Mouse (Mus musculus) myocyte (in vitro differentiated cells): ENCODE results near the gene Wnt3. TPM values are rescaled to one million over a fixed set of nuclear protein-coding genes. Genes with fewer than 3 reads are reported as not detected.
"Not testable (repeated sequence)": the region's sequence is repeated elsewhere in the genome, so short reads cannot be mapped to it uniquely, and the experiment has no call there.

Experiments
- H3K27me3 ChIP-seq: one replicate; pipeline ENCODE4 v1.6.1; 2011; ENCODE audit not compliant: control insufficient read depth, insufficient read depth, insufficient read length
- H3K36me3 ChIP-seq: one replicate; pipeline ENCODE4 v1.6.1; 2011; ENCODE audit not compliant: control insufficient read depth, insufficient read depth
- H3K4me2 ChIP-seq: one replicate; pipeline ENCODE4 v1.6.1; 2011; ENCODE audit warnings: low read depth, control low read depth
- H3K4me3 ChIP-seq: one replicate; pipeline ENCODE4 v1.5.1; 2011; ENCODE audit warnings: mild to moderate bottlenecking, control low read depth, moderate library complexity
- H3K79me2 ChIP-seq: one replicate; pipeline ENCODE4 v1.6.1; 2011; ENCODE audit not compliant: control insufficient read depth, insufficient read depth
- H3ac ChIP-seq: one replicate; pipeline ENCODE4 v1.6.1; 2011; ENCODE audit not compliant: control insufficient read depth, insufficient read length
- CEBPB ChIP-seq: IDR thresholded peaks from 2 replicates; pipeline ENCODE4 v1.6.1; 2011; ENCODE audit warnings: mild to moderate bottlenecking, moderate library complexity; ENCODE audit not compliant: poor library complexity, insufficient read depth, severe bottlenecking
- E2F4 ChIP-seq: IDR thresholded peaks from one replicate; pipeline ENCODE4 v1.6.1; 2011; ENCODE audit warnings: mild to moderate bottlenecking, control low read depth, moderate library complexity; ENCODE audit not compliant: insufficient read depth
- MAX ChIP-seq: IDR thresholded peaks from one replicate; pipeline ENCODE4 v1.6.1; 2011; ENCODE audit warnings: low read depth, mild to moderate bottlenecking, control low read depth
- MYOD1 ChIP-seq, 3 experiments: IDR thresholded peaks; one replicate each; pipeline ENCODE4 v1.6.1; 2011; ENCODE audit warnings: control low read depth in 2 of 3, low read depth in 2 of 3, mild to moderate bottlenecking in 2 of 3, moderate library complexity in 1 of 3; ENCODE audit not compliant: insufficient read length in 2 of 3, control insufficient read depth in 1 of 3
- MYOG ChIP-seq, 3 experiments: IDR thresholded peaks; one replicate each; pipeline ENCODE4 v1.6.1; 2011; ENCODE audit warnings: control low read depth in 2 of 3, low read depth in 2 of 3, mild to moderate bottlenecking in 2 of 3; ENCODE audit not compliant: insufficient read length in 2 of 3, control insufficient read depth in 1 of 3, insufficient read depth in 1 of 3
- POLR2A ChIP-seq: IDR thresholded peaks from one replicate; pipeline ENCODE4 v1.6.1; 2011; ENCODE audit warnings: low read depth, mild to moderate bottlenecking, control low read depth, moderate library complexity; ENCODE audit not compliant: insufficient read length
- POLR2AphosphoS2 ChIP-seq: IDR thresholded peaks from one replicate; pipeline ENCODE4 v1.6.1; 2011; ENCODE audit warnings: low read depth, control low read depth; ENCODE audit not compliant: insufficient read length
- REST ChIP-seq: IDR thresholded peaks from one replicate; pipeline ENCODE4 v1.6.1; 2011; ENCODE audit warnings: mild to moderate bottlenecking, control low read depth, moderate library complexity; ENCODE audit not compliant: insufficient read depth, insufficient read length
- SRF ChIP-seq: IDR thresholded peaks from one replicate; pipeline ENCODE4 v1.6.1; 2011; ENCODE audit warnings: low read depth; ENCODE audit not compliant: control insufficient read depth, insufficient read length
- TCF12 ChIP-seq: IDR thresholded peaks from one replicate; pipeline ENCODE4 v1.6.1; 2011; ENCODE audit warnings: mild to moderate bottlenecking, control low read depth; ENCODE audit not compliant: poor library complexity, insufficient read depth, severe bottlenecking
- TCF3 ChIP-seq: IDR thresholded peaks from one replicate; pipeline ENCODE4 v1.6.1; 2011; ENCODE audit warnings: low read depth, control low read depth; ENCODE audit not compliant: insufficient read length
- USF1 ChIP-seq: IDR thresholded peaks from one replicate; pipeline ENCODE4 v1.6.1; 2011; ENCODE audit warnings: low read depth, mild to moderate bottlenecking, control low read depth, moderate library complexity
- polyA plus RNA-seq: library from polyadenylated mRNA; unstranded; fragments of >200 nt; fragmentation: generic; extraction: Trizol; gene quantifications from one replicate; pipeline ENCODE4 v1.2.1, GENCODE M21; 2012; ENCODE audit warnings: missing spikeins

The Wnt3 gene
- polyA plus RNA-seq, 1 experiment, result 0.04 TPM

GRCm38 (mm10) chr11:103749306-103750089 is 24.5 kb upstream of the Wnt3 start, which contains the start of gene Wnt9b:
TSS of gene Wnt9b (minus strand) at chr11:103749821.
- Histone ChIP-seq H3K4me2 (no peak within 1 kb of the TSS), H3ac (no peak within 1 kb of the TSS), H3K27me3 (peaks cover 73% of the 10 kb centered on the region), H3K79me2 (no peaks in the 10 kb centered on the region), H3K36me3 (no peaks in the 10 kb centered on the region), H3K4me3 (no peak within 1 kb of the TSS)
- no peak for TF ChIP-seq MYOG (IDR thresholded peaks at IDR 0.05; ENCODE audit: control insufficient read depth in 1 of 3, insufficient read depth in 1 of 3, insufficient read length in 2 of 3, low read depth in 2 of 3)
- TF ChIP-seq SRF, result no peak
- no peak for TF ChIP-seq MYOD1 (IDR thresholded peaks at IDR 0.05; ENCODE audit: control insufficient read depth in 1 of 3, insufficient read length in 2 of 3, low read depth in 2 of 3)
- TF ChIP-seq REST, result no peak
- no peak for TF ChIP-seq POLR2A
- TF ChIP-seq USF1, result no peak
- TF ChIP-seq E2F4, result no peak
- TF ChIP-seq POLR2AphosphoS2, result no peak
- TF ChIP-seq TCF3, result no peak
- no peak for TF ChIP-seq TCF12
- no peak for TF ChIP-seq CEBPB
- TF ChIP-seq MAX, result no peak

- H3K4me2 ChIP-seq, result no peak overlapping the region
- H3K79me2 ChIP-seq, result no peaks in the 10 kb centered on the region
- H3K36me3 ChIP-seq, result no peaks in the 10 kb centered on the region
- peaks cover 73% of the 10 kb centered on the region for H3K27me3 ChIP-seq
- H3K4me3 ChIP-seq, result no peak overlapping the region
- TF ChIP-seq SRF, result no peak
- no peak for TF ChIP-seq POLR2AphosphoS2
- TF ChIP-seq MAX, result no peak
- TF ChIP-seq MYOG (IDR thresholded peaks at IDR 0.05; ENCODE audit: control insufficient read depth in 1 of 3, insufficient read depth in 1 of 3, insufficient read length in 2 of 3, low read depth in 2 of 3), result no peak
- no peak for TF ChIP-seq TCF3
- no peak for TF ChIP-seq REST
- no peak for TF ChIP-seq MYOD1 (IDR thresholded peaks at IDR 0.05; ENCODE audit: control insufficient read depth in 1 of 3, insufficient read length in 2 of 3, low read depth in 2 of 3)
- TF ChIP-seq POLR2A, result no peak
- no peak overlapping the region for H3ac ChIP-seq
These were observed 23.3 kb upstream of the Wnt3 start for GRCm38 (mm10) chr11:103750612-103751011.

GRCm38 (mm10) chr11:103758054-103758453 is 15.9 kb upstream of the Wnt3 start:
- H3K27me3 ChIP-seq, result peaks cover 41% of the 10 kb centered on the region
- TF ChIP-seq POLR2A, result no peak
- no peak for TF ChIP-seq POLR2AphosphoS2
- TF ChIP-seq MYOG (IDR thresholded peaks at IDR 0.05; ENCODE audit: control insufficient read depth in 1 of 3, insufficient read depth in 1 of 3, insufficient read length in 2 of 3, low read depth in 2 of 3), result no peak
- no peak for TF ChIP-seq MYOD1 (IDR thresholded peaks at IDR 0.05; ENCODE audit: control insufficient read depth in 1 of 3, insufficient read length in 2 of 3, low read depth in 2 of 3)
- TF ChIP-seq CEBPB, result no peak
- TF ChIP-seq E2F4, result no peak
- no peak for TF ChIP-seq MAX
- no peak for TF ChIP-seq USF1
- TF ChIP-seq TCF3, result no peak
- TF ChIP-seq REST, result no peak
- no peak for TF ChIP-seq SRF
- no peak for TF ChIP-seq TCF12
- H3K36me3 ChIP-seq, result no peaks in the 10 kb centered on the region
- H3K4me2 ChIP-seq, result no peak overlapping the region
- H3K4me3 ChIP-seq, result no peak overlapping the region
- H3ac ChIP-seq, result no peak overlapping the region
- H3K79me2 ChIP-seq, result no peaks in the 10 kb centered on the region

- Histone ChIP-seq H3K36me3 (no peaks in the 10 kb centered on the region), H3ac (no peak overlapping the region), H3K4me3 (no peak overlapping the region), H3K79me2 (no peaks in the 10 kb centered on the region), H3K27me3 (peaks cover 40% of the 10 kb centered on the region), H3K4me2 (no peak overlapping the region)
- TF ChIP-seq REST (no peak), POLR2AphosphoS2 (no peak), SRF (no peak), TCF3 (no peak)
These were observed 15.2 kb upstream of the Wnt3 start for GRCm38 (mm10) chr11:103758706-103759105.

- peaks cover 41% of the 10 kb centered on the region for H3K27me3 ChIP-seq
- TF ChIP-seq USF1 (no peak), POLR2AphosphoS2 (no peak)
- no peaks in the 10 kb centered on the region for H3K36me3 ChIP-seq
- no peak overlapping the region for H3K4me2 ChIP-seq
- no peak overlapping the region for H3K4me3 ChIP-seq
- no peak overlapping the region for H3ac ChIP-seq
- H3K79me2 ChIP-seq, result no peaks in the 10 kb centered on the region
These were observed 13.8 kb upstream of the Wnt3 start for GRCm38 (mm10) chr11:103760101-103760500.

- not testable (repeated sequence) for H3K36me3 ChIP-seq, H3K4me3 ChIP-seq, H3K79me2 ChIP-seq, H3K4me2 ChIP-seq, H3ac ChIP-seq
- peaks cover 41% of the 10 kb centered on the region for H3K27me3 ChIP-seq
These were observed 13.1 kb upstream of the Wnt3 start for GRCm38 (mm10) chr11:103760891-103761290.
